Mouse (Mus musculus) monocyte, adult 5-6 weeks (primary cell): ENCODE data around the gene Csl. TPM values are rescaled to one million over a fixed set of nuclear protein-coding genes. Genes with fewer than 3 reads are reported as not detected.

Experiments
- ATAC-seq: fragments of 153-309, 156-312 bp; replicated peaks from 2 replicates; pipeline ENCODE4 v1.8.0; 2017; ENCODE audit warnings: mild to moderate bottlenecking; ENCODE audit not compliant: low TSS enrichment, insufficient number of reproducible peaks, severe bottlenecking, poor library complexity, low FRiP score
- total RNA-seq: library from RNA; stranded (forward); fragments of 200-1000, 200-491, 200-594 nt; gene quantifications from 3 replicates; pipeline ENCODE4 v1.2.3, GENCODE M21; 2017

Csl gene
- 0.19 TPM in 1 of 3 replicates, not detected in the others for total RNA-seq

- no peak for ATAC-seq
These were observed at the start of gene Csl for GRCm38 (mm10) chr10:99759558-99759957. Gene Csl (minus strand): TSS chr10:99759658.

DNA sequence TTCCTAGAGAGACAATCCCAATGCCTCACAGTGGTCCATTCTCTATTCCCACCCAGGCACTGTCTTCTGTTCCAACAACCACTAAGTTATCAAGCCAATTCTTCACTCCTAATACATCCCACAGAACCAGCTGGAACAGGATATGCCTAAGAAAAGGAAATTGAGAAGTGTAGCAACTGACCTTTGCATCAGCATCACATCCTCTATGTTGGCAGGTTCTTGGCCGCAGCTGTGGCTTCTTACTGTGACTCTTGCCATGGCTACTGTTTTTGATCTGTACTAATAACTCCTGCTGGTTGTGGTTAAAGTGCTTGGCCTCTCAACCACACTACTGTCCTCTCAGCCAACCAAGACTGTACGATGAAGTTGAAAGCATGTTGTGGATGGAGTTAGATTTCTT is 30.0 kb upstream of the Csl start:
- ATAC-seq: no peak

DNA sequence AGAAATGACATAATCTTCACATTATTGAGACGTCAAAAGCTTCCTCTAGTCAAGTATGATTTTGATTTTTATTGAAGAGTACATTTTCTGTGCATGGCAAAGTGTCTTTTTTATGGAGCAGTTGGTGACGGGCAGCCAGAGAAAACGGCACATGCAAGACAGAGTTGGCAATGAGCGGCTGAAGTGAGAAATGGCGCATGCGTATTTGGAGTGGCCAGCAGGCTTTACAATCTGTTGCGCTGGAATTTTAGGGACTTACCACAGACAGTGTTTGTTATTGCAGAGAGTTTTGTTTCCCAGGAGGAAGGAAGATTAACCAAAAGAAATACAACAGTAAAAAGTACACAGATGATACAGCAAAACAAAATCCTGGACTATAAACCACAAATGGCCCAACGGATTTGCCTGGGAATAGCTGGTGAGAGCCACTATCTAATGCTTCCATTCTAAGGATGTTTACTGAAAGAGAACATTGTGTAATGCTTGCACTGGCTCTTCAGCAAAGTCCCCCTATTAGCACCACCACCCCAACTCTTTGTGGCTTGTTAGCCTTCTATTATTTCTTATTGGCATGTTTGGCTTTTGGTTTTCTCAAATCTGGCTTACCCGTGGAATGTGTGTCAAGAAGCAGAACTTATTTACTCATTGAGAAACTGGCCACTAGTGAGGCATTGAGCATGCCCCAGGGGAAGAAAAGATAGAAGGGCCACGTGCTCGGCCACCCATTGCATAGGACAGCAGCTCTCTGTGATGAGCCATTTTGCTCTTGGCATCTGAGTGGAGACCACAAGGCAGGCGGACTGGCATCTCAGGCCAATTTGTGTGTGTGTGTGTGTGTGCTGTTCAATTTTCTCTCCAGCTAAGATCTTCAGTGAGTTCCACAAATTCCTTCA is 15.0 kb upstream of the Csl start:
- ATAC-seq: no peak

DNA sequence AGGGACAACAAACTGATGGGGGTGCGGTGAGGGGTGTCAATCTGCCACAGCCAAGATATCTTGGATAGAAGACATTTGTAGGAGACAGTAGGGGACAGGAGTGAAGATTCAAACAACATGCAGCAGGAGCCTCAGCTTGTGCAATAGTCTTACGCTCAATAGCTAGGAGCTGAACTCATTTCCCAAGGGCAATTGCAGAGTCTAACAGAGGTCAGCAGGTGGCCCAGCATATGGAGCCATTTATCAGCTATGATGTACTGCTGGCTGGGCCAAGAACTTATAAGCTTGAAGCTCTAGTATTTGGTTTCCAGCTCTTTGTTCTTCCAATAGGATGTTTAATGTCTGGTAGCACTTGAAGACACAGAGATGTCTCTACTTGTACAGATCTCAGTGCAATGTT is 9.3 kb downstream of the Csl start:
- no peak for ATAC-seq

GRCm38 (mm10) chr10:99748668-99749260 is 10.7 kb downstream of the Csl start:
- no peak for ATAC-seq

DNA sequence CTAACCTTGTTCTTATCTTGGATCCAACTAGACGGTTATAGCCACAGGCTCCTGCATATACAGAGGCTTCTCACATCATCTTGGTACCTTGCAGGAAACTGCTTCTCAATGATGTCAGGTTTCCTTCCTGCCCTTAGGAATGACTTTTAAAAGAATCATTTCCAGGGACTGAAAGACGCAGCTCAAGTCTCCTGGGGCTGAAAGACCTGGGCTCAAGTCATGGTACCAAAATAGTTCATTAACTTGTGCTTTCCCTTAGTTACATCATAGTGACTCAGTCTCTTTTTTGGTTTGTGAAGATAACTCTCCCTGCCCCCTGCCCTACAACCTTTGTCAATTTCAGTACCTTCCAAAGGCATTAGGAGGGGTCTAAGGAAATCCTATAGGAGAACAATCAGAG is 11.4 kb downstream of the Csl start:
- ATAC-seq: no peak

DNA sequence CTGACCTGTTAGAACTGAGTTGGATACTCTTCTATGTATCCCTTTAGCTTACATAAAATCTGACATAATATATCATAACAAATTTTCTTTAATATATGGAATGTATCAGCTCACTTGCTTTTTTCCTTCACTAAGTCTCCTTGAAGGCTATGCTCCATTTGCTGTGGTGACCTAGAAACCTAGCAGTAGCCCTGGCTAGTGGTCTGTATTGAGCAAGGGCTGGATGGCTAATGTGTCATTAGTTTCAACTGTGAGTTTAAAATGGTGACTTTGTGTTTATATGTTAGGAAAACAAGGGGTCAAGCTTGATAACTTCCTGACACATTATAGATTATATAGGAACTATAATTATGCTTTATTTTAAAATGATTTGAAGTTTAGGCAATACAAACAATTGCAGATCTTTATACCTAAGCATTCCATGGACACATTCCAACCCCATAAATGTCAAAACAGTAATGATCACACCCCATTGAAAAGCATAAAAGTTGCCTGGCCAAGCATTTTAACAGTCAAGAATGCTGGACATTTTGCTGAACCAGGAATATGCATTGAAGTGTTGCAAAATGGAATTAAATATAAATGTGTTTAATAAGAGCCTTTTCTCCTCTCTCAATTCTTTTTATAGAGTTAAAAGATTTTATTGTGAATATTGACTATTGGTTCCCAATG is 17.7 kb downstream of the Csl start:
- no peak for ATAC-seq

DNA sequence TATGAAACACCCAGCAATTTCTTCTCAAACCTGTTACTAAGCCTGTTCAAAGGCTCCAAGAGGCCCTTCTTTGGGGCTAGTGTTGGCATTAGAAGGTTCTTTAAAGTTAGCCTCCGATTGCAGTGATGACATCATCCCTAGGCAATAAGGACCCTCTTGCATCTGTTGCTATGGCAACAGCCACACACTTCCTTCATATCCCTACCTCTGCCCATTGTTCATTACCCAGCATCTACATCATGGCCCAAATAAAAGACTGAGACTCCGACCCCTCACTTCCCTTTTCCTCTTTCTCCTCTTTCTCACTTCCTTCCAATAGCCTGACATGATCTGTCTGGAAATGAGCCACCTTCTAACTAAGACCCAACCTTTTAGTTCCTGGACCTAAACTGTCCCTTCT is 46.3 kb downstream of the Csl start:
- no peak for ATAC-seq

DNA sequence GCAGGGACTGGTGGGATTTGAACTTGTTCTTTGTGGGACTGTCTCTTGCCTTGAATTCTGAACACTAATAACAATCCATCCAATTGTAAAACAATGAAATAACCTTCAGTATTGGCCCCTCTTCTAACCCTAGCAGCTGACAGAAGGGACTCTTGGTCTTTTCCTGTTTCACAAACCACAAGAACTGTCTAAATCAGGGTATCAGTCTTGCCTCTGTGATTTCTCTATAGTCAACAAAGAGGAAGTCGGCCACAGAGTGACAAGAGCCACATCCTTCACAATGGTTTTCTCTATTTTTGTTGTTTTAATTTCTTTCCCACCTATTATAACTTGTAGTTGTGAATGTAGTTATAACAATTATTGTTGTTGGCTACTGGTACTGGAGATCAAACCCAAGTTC is 47.9 kb downstream of the Csl start:
- ATAC-seq: no peak
